Mouse (Mus musculus): ENCODE data around the gene Pmepa1.

Pmepa1 gene

DNA sequence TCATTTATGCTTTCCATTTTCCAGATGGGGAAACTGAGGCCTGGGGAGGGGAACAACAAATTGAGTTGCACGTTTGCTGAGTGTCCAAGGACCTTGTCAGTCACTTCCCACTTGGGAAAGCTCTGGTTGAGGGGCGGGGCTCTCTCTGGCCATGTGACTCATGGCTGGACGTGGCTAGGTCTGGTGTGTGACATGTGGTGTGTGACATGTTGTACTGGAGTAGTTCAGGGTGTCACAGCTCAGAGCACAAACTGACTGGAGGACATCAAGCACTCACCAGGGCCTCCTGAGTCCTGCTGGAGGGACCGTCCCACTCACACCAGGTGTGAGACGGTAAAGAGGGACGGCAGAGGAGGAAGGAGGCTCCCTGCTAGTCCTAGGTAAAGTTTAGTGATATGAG is 91.1 kb downstream of the Pmepa1 start:
- DNase-seq (ENCODE audit: low spot score), result no peak

DNA sequence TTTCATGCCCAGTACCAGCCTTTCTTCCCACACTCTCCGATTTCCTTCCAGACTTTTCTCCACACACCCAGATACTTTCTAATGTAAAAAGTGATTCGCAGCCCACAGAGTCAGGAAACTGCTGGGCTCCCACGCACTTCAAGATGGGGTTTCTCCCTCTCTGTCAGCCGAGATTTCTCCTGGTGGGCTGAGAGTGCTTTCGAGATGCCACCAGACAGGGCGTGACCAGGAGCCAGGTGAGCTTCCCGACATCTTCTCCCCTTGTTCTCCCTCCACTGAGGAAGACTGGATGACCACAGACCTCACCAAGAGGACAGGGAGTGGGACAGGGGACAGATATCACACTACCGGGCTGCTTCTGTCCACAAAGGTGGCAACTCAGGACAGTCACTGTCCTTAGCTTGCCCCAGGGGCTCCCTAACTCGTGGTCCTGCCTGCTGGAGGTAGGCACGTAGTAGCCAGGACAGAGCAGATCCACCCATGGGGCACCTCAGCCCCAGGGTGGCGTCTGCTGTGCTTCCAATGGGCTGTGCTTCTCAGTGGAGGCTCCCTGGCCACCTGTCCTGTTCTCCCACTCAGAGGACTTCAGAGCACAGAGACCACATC is 91.8 kb downstream of the Pmepa1 start:
- DNase-seq (ENCODE audit: low spot score), result no peak

DNA sequence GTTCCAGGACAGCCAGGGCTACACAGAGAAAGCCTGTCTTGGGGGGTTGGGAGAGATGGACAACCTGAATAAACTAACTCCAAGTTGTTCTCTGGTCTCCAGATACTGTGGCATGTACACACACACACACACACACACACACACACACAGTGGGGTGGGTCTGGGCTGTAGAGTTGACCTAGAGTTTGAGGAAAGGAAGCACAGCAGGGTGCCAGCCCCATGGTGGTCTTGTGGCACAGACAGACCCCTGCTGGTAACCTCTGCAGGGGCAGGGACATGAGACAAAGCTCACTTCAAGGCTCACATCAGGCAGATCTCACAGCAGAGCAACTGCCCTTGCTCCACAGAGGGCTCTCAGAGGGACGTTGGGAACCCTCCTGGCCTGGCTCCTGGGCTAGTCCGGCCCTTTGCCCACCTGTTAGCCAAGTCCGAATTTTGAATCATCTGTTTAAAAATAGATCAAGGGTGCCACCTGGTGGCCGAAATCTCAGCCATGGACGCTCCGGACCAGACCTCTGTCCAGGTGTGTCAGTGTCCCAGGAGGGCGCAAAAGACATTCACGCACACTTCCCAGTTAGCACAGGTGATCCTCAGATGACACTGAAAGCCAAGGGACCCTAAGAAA is 92.4 kb downstream of the Pmepa1 start:
- peak; percentile 71 for DNase-seq (ENCODE audit: low spot score)

DNA sequence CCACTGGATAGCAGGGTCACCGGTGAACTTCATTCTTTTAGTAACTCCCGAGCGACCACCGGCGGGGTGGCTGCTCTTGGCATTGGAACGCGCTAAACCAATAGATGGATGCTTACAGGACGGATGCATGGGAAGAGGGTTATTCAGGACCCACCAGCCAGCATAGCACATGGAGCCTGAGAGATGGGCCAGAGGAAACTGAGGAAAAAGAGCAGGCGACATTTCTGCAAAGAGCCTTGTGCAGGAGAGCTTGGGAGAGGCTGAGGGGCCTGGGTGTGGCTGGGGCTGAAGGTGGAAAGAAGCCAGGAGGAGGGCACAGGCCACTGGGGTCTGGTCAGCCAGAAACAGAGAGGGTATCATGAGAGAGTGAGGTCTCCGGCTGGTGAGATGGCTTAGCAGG is 93.0 kb downstream of the Pmepa1 start:
- no peak for DNase-seq (ENCODE audit: low spot score)

DNA sequence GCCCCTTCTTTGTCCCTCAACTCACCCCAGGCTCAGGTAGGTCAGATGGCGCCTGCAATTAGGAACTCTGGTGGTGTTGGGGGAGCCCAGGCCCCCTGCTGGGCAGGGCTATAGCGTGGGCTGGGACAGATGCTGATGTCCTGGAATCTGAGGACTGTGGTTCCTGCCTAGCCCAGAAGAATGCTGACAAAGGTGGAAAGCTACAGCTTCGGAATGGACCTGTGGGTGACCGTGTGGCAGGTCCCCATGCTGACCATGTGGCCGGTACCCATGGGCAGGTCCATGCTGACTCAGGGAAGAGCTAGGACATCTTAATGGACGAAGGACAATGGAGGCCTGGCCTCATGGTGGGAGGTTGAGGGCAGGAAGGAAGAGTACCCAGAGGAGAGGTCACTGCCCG is 93.5 kb downstream of the Pmepa1 start:
- no peak for DNase-seq (ENCODE audit: low spot score)

DNA sequence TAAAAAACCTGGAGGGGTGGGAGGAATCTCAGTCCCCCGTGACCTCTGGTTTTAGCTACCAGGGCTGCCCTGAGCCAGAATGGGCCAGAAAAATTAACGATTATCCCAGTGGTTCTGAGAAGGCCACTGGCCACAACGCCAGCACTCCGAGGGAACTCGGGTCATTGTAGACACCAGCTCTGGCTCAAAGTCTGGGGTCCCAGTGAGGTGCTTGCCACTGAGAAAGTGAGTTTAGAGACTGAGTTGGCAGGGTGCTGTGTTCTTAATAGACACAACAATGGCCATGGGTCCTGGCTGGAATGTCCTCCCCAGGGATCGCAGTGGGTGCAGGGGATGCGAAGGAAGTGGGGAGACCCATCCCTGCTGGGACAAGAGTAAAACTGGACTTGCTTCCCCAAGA is 94.4 kb downstream of the Pmepa1 start:
- no peak for DNase-seq (ENCODE audit: low spot score)

DNA sequence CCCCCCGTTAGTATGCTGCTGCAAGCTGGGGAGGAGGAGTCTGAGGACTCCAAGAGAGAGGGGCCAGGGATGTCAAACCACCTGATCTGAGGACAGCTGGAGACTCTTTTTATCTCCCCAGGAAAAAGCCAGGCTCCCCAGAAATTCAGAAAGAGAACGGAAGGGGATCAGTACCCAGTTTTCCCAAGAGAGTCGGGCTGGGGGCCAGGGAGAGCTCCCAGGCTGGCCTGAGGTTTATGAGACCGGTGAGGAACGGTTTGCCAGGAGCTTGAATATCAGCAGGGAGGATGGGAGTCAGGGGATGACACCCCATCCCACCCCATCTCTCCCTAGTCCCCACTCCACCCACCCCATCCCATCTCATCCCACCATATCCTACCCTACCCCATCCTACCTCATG is 94.8 kb downstream of the Pmepa1 start:
- DNase-seq (ENCODE audit: low spot score), result no peak

DNA sequence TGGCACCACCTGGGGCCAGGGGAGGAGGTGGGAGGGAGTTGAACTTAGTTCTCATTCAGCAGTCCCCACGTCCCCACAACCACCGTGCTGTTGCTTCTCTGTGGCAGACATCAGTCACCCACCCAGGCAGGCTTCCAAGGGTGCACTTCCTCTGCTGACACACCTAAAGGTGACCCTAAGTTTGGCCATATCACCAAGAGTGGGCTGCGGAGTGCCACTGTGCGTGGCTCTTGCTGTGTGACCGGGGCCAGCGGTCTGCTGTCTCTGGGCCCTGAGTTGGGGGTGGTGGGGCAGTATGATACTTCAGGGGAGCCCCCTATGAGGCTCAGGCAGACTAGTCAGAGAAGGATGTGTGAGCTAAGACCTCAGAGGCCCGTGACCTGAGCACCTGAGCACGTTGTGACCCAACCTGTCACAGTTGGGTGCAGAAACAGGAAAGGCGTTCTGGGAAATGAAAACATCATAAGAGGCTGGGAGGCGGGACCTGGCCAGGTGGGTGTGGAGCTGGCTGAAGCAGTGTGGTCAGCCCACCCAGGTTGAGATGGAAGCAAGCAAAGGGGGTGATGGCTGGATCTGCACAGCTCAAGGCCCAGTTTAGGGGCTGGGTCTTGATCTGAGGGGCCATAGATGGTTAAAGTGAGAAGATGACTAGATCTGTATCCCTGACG is 95.5 kb downstream of the Pmepa1 start:
- DNase-seq (ENCODE audit: low spot score), result no peak

DNA sequence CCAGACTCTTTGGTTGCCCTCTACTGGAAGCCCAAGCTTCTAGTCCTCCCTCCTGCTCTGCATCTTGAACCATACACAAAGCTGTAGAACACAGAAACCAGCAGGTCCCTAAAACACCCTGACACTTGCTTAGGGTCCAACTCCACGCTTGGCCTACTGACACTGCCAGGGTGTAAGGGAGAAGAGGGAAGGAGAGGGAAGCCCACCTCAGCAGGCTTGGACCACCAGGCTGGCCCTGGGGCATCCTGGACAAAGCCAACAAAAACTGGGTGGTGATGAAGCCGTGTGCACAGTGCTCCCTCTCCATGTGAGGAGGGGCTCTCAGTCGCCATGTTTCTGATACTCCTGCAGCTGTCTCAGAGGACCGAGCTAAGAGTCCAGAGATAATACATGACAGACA is 96.3 kb downstream of the Pmepa1 start:
- no peak for DNase-seq (ENCODE audit: low spot score)

DNA sequence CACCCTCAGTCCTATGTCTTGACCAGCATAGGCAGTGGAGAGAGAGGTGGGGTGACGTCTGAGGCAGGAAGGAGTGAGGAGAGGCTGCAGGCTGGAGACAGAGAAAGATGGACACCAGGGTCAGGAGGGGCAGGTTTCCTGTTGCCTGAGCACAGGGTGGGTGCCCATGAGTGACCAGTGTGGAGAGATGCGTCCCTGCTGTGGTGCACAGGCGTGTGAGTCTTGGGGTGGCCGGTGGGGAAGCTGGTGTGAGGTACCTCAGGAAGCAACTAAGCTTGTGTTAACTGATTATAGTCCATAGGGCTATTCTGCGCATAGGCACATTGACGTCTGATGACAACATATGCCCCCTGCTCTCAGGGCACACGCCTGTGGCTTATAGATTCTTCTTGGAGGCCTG is 97.3 kb downstream of the Pmepa1 start:
- no peak for DNase-seq (ENCODE audit: low spot score)

DNA sequence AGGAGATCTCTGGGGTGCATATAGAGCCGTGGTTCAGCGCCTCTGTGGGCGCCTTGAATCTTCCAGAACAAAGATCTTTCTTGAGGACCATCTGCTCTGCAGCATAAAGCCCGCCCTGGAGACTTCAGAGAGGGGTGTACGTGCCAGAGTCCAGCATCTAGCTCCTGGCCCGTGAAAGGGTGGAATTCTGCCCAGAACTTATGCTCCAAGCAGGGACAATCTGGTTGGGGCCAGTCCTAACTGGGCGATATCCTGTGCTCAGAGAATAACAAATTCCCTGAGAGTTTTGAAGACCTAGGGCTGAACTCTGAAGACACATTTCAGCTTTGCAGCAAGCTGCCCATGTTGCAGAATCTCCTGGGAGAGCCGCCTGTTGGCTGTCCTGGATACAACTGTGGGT is 98.4 kb downstream of the Pmepa1 start:
- DNase-seq (ENCODE audit: low spot score), result no peak

DNA sequence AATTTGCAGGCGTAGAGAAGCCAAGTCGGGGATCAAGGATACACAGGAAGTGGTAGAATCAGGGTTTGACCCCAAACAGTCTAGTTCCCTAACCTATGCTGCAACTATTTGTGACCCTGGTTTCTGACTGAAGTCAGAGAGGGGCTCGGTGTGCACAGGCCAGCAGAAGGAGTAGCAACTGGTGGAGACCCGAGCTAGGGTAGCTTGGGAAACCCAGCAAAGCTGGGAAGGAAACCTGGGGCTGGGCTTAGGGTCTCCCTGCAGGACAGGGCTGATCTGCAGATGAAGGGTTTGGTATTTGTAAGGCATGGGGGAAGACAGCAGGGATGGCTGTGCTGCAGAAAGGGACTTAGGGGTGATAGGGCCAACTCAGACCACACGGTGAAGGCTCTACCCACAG is 98.9 kb downstream of the Pmepa1 start:
- DNase-seq (ENCODE audit: low spot score), result no peak

DNA sequence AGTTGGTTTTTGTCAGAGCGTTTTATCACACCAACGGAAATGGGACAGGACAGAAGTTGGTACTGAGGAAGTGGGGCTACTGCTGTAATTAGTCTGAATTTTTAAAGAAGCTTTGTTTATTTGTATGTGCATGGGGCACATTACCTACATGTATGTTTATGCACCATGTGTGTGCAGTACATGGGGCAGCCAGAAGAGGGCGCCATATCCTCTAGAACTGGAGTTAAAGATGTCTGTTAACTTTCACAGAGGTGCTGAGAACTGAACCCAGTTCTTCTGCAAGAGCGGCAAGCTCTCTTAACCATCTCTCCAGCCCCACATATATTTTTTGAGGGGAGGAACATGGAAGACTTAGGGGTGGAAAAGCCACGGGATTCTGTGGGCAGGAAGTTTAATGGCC is 100.6 kb downstream of the Pmepa1 start:
- DNase-seq (ENCODE audit: low spot score), result no peak

DNA sequence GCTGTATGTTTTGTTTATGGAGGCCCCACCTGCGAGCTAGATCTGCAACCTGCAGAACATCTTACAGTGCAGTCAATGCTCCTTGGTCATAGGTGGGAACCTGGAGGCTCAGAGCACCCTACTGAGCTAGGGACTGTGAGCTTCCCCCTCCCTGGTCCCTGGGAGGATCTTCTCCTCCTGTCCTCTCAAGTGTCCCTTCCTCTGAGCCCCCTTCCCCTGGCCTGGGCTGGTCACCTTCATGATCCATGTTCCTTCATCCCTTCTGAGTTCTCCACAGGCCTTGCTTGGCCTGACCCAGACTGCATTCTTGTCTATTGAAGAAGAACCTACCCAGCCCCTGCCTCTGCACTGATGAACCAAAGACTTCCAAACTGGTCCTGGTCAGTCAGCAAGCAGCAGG is 101.8 kb downstream of the Pmepa1 start:
- no peak for DNase-seq (ENCODE audit: low spot score)

All from ovary, postnatal 14 days (tissue).